Mouse (Mus musculus) cerebellum, adult 2 months (tissue): ENCODE measurements around the gene Ppfibp1. TPM values are rescaled to one million over a fixed set of nuclear protein-coding genes. Genes with fewer than 3 reads are reported as not detected.

Experiments
- DNase-seq, 2 experiments: peaks; one replicate each; pipeline ENCODE4 v3.0.0; 2021
- H3K27ac ChIP-seq: fragments of 200-500 bp; 2 replicates; pipeline ENCODE4 v1.5.1; 2012; ENCODE audit warnings: low read length, control low read depth, inconsistent platforms; ENCODE audit not compliant: insufficient read depth
- H3K27me3 ChIP-seq: fragments of 200-500 bp; 2 replicates; pipeline ENCODE4 v1.6.1; 2012; ENCODE audit warnings: inconsistent platforms, mild to moderate bottlenecking, low read length, moderate library complexity; ENCODE audit not compliant: control insufficient read depth, insufficient read depth
- H3K4me1 ChIP-seq: fragments of 200-500 bp; 2 replicates; pipeline ENCODE4 v1.6.1; 2011; ENCODE audit warnings: low read length; ENCODE audit not compliant: control insufficient read depth, insufficient read depth
- H3K4me3 ChIP-seq: fragments of 200-500 bp; replicated peaks from 2 replicates; pipeline ENCODE3; 2011; ENCODE audit warnings: mild to moderate bottlenecking, low read depth, low read length, control low read depth; ENCODE audit not compliant: insufficient read depth
- CTCF ChIP-seq: fragments of 200-500 bp; IDR thresholded peaks from 2 replicates; pipeline ENCODE4 v1.5.1; 2011; ENCODE audit warnings: low read depth, mild to moderate bottlenecking, control low read depth, low read length, moderate library complexity, borderline replicate concordance; ENCODE audit not compliant: insufficient read depth
- POLR2A ChIP-seq: fragments of 200-500 bp; IDR thresholded peaks from 2 replicates; pipeline ENCODE4 v1.6.1; 2011; ENCODE audit warnings: low read length, control low read depth, borderline replicate concordance; ENCODE audit not compliant: insufficient read depth
- WGBS: fragments of 180-500 bp; shearing (Covaris S2); methylation state at CpG from one replicate; pipeline ENCODE4 v1.1.7; 2018; 5-methylcytosine and 5-hydroxymethylcytosine counted together
- polyA plus RNA-seq: library from polyadenylated mRNA; depleted of rRNA; stranded (reverse); fragments of >200 nt; gene quantifications from 2 replicates; pipeline ENCODE4 v1.2.3, GENCODE M21; 2012

The Ppfibp1 gene
- polyA plus RNA-seq, 1 experiment = 9.4 TPM

GRCm38 (mm10) chr6:146929031-146929430 is 40.7 kb downstream of the Ppfibp1 start:
- H3K4me1 ChIP-seq = no peaks in the 10 kb centered on the region
- H3K27ac ChIP-seq = no peak overlapping the region
- no peak for DNase-seq
- H3K4me3 ChIP-seq = no peak overlapping the region
- no peaks in the 10 kb centered on the region for H3K27me3 ChIP-seq
- 77% methylated on average over 2 of the region's 2 CpGs for WGBS
- TF ChIP-seq POLR2A (no peak), CTCF (no peak)

DNA sequence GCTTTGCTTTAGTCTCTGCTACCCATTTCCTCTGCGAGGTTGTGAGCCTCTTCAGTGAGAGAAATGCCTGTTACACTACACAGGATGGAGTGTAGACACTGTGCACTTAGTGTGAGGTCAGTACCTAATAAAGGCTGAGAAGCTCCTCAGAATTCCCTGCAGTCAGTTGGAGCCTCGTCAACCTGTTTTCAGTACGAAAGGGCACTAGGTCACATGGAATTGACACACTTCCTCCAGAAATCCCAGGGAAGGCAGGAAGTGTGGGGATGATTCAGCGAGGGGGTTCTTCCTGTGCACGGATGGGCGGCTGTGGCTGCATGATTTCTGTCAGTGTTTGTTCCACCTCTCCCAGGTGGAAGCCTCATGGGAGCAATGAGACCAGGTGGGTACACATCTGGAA is 44.8 kb downstream of the Ppfibp1 start:
- Histone ChIP-seq H3K27me3 (no peaks in the 10 kb centered on the region), H3K27ac (no peak overlapping the region), H3K4me3 (no peak overlapping the region), H3K4me1 (no peaks in the 10 kb centered on the region)
- TF ChIP-seq CTCF (no peak), POLR2A (no peak)
- DNase-seq = no peak
- WGBS = 80% methylated on average over 6 of the region's 6 CpGs

DNA sequence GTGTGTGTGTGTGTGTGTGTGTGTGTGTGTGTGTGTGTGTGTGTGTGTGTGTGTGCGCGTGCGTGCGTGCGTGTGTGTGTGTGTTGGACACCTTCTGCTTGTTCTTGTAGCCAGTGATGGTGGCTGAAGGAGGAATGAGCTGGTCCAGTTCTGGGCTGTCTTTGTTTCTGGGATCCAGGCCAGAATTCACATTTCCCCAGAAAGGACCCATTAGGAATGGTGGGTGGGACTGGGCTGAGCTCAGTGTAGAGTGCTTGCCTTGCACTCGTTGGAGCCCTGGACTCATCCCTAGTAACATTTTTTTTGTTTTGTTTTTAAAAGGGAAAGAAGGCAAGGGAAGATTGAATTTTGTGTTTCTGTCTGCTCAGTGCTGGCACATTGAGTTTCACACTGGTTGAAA is 47.7 kb downstream of the Ppfibp1 start:
- no peaks in the 10 kb centered on the region for H3K4me1 ChIP-seq
- no peak for DNase-seq
- 75% methylated on average over 6 of the region's 6 CpGs for WGBS
- TF ChIP-seq CTCF (no peak), POLR2A (no peak)
- H3K4me3 ChIP-seq = no peak overlapping the region
- H3K27ac ChIP-seq = no peak overlapping the region
- H3K27me3 ChIP-seq = no peaks in the 10 kb centered on the region

GRCm38 (mm10) chr6:146939026-146939425 is 50.7 kb downstream of the Ppfibp1 start:
- no peaks in the 10 kb centered on the region for H3K4me1 ChIP-seq
- no peak for DNase-seq
- 87% methylated on average over 8 of the region's 8 CpGs for WGBS
- no peak overlapping the region for H3K27ac ChIP-seq
- no peak overlapping the region for H3K4me3 ChIP-seq
- TF ChIP-seq CTCF = no peak
- no peak for TF ChIP-seq POLR2A
- H3K27me3 ChIP-seq = no peaks in the 10 kb centered on the region

- DNase-seq = no peak
- TF ChIP-seq CTCF (no peak), POLR2A (no peak)
- 86% methylated on average over 7 of the region's 7 CpGs for WGBS
- no peak overlapping the region for H3K4me3 ChIP-seq
- no peaks in the 10 kb centered on the region for H3K27me3 ChIP-seq
- H3K27ac ChIP-seq = no peak overlapping the region
- H3K4me1 ChIP-seq = no peaks in the 10 kb centered on the region
Observed at GRCm38 (mm10) chr6:146941505-146942275, 53.4 kb downstream of the Ppfibp1 start.

DNA sequence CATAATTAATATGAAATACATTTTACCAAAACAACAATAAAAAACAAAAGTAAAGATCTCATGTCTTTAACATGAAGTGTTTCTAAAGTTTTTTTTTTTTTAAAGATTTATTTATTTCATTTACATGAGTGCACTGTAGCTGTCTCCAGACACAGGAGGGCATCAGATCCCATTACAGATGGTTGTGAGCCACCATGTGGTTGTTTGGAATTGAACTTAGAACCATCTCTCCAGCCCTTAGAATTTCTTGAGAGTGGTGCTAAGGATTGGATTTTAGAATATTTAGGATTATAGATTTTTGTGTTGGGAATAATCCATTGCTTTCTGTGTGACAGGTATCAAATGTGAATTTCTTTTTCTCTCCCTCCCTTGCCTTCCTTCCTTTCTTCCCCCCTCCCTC is 55.7 kb downstream of the Ppfibp1 start:
- H3K27ac ChIP-seq = no peak overlapping the region
- H3K4me3 ChIP-seq = no peak overlapping the region
- H3K27me3 ChIP-seq = no peaks in the 10 kb centered on the region
- no peak for DNase-seq
- TF ChIP-seq CTCF (no peak), POLR2A (no peak)
- H3K4me1 ChIP-seq = no peaks in the 10 kb centered on the region

GRCm38 (mm10) chr6:146944830-146945229 is 56.5 kb downstream of the Ppfibp1 start:
- Histone ChIP-seq H3K4me3 (no peak overlapping the region), H3K27me3 (no peaks in the 10 kb centered on the region), H3K27ac (no peak overlapping the region), H3K4me1 (no peaks in the 10 kb centered on the region)
- DNase-seq = no peak
- no peak for TF ChIP-seq CTCF
- TF ChIP-seq POLR2A = no peak
- WGBS = 52% methylated on average over 4 of the region's 4 CpGs

- no peak for DNase-seq
- WGBS = 80% methylated on average over 6 of the region's 6 CpGs
- no peaks in the 10 kb centered on the region for H3K4me1 ChIP-seq
- no peak for TF ChIP-seq CTCF
- TF ChIP-seq POLR2A = no peak
- H3K27ac ChIP-seq = no peak overlapping the region
- no peaks in the 10 kb centered on the region for H3K27me3 ChIP-seq
- no peak overlapping the region for H3K4me3 ChIP-seq
Observed at GRCm38 (mm10) chr6:146946327-146947029, 58.2 kb downstream of the Ppfibp1 start.
